14 mouse cellular contexts compared by ENCODE assay signal in the genomic region with DNA sequence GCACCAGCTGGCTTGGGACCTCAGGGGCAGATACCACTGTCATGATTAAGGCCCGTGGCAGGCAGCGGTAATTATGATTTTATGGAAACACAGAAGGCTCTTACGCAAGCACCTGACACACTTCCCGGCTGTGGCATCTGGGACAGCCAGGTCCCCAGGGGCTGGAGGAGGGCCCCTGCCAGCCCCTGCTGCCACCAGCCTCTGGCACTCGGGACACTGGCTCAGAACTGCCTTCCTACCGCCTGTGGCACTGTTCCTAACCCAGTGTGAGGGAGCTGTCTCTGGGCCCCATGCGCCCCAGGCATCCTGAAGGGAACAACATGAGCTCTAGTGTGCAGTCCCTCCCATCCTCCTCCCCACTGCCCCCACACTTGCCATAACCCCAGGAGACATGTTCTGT. TPM values are rescaled to one million over a fixed set of nuclear protein-coding genes. Genes with fewer than 3 reads are reported as not detected.
A peak's percentile ranks its signal among the peaks of the same experiment; 100 is the strongest.
DNase-seq lines count a peak whose midpoint lies in the region; ATAC-seq and TF ChIP-seq lines count a peak whose summit lies in the region.
"Had no signal": no experiment of that assay in that cellular context is flagged by ENCODE, and none has a peak within 500 bp of the region (broad histone marks: within the 10 kb centered on the region; RNA-seq: fewer than 3 reads in every experiment).

No protein-coding gene starts in this region.

- no peak; the same call in 1 of the 2 replicates for ATAC-seq in hindbrain, embryonic 14.5 days (ENCODE audit: low FRiP score)
- peak; percentile 67; the same call in 1 of the 2 replicates for ATAC-seq in hindbrain, embryonic 12.5 days (ENCODE audit: low FRiP score)

- no peak for DNase-seq in hindbrain, embryonic 10.5 days (ENCODE audit: low spot score)
- DNase-seq in hindbrain, embryonic 14.5 days (ENCODE audit: low spot score): no peak
- peak; percentile 55 for DNase-seq in NIH3T3 (ENCODE audit: low read depth)
- DNase-seq in layer of hippocampus, adult 9-10 months (ENCODE audit: low spot score): no peak
- DNase-seq in ovary, postnatal 36 days (ENCODE audit: low spot score): no peak
- DNase-seq: embryo, embryonic 11 days; heart, postnatal 10 days; kidney, adult 2 months; midbrain, embryonic 14.5 days; thymus, postnatal 4 days had no signal

- 0 out of 2 replicates have a peak overlapping the region, but pooled peaks have one; percentile 23 for H3K27ac ChIP-seq in hindbrain, embryonic 10.5 days
- H3K27ac ChIP-seq in hindbrain, embryonic 14.5 days: no peak overlapping the region
- no peak overlapping the region for H3K27ac ChIP-seq in hindbrain, embryonic 12.5 days
- H3K27ac ChIP-seq: limb, embryonic 15.5 days had no signal

- H3K79me3 ChIP-seq in C2C12 (ENCODE audit: low read depth): no peaks in the 10 kb centered on the region

- H3ac ChIP-seq in C2C12 (ENCODE audit: control insufficient read depth, insufficient read length, low read depth): peak overlapping the region; percentile 3

- no peak overlapping the region for H3K9ac ChIP-seq in hindbrain, embryonic 14.5 days
- H3K9ac ChIP-seq in hindbrain, embryonic 12.5 days: no peak overlapping the region
- H3K9ac ChIP-seq: limb, embryonic 15.5 days had no signal

- no peak overlapping the region for H3K4me2 ChIP-seq in hindbrain, embryonic 14.5 days (replicated peaks)
- no peak overlapping the region for H3K4me2 ChIP-seq in hindbrain, embryonic 12.5 days (replicated peaks)
- H3K4me2 ChIP-seq: limb, embryonic 15.5 days had no signal

- H3K79me2 ChIP-seq in C2C12 (ENCODE audit: control insufficient read depth, insufficient read depth): no peaks in the 10 kb centered on the region

- no peak for TF ChIP-seq CTCF in C2C12 (IDR thresholded peaks at IDR 0.05; ENCODE audit: control insufficient read depth, insufficient read depth, insufficient read length)

- H3K4me3 ChIP-seq in hindbrain, embryonic 10.5 days: no peak overlapping the region
- H3K4me3 ChIP-seq in hindbrain, embryonic 14.5 days (replicated peaks; ENCODE audit: low read length): no peak overlapping the region
- H3K4me3 ChIP-seq in C2C12 (ENCODE audit: insufficient read depth, poor library complexity, severe bottlenecking): no peak overlapping the region
- no peak overlapping the region for H3K4me3 ChIP-seq in hindbrain, embryonic 12.5 days
- H3K4me3 ChIP-seq: limb, embryonic 15.5 days had no signal

- H3K36me3 ChIP-seq in hindbrain, embryonic 10.5 days: no peaks in the 10 kb centered on the region
- H3K36me3 ChIP-seq in hindbrain, embryonic 14.5 days (replicated peaks; ENCODE audit: control insufficient read depth, insufficient read depth): no peaks in the 10 kb centered on the region
- no peaks in the 10 kb centered on the region for H3K36me3 ChIP-seq in C2C12 (ENCODE audit: control insufficient read depth, insufficient read depth)
- H3K36me3 ChIP-seq in hindbrain, embryonic 12.5 days: no peaks in the 10 kb centered on the region
- H3K36me3 ChIP-seq: G1E; limb, embryonic 15.5 days had no signal

- H3K4me1 ChIP-seq in hindbrain, embryonic 10.5 days (replicated peaks): peaks cover 19% of the 10 kb centered on the region
- 0 out of 2 replicates have a peak, but pooled peaks cover 3% of the 10 kb centered on the region for H3K4me1 ChIP-seq in hindbrain, embryonic 14.5 days (replicated peaks; ENCODE audit: control insufficient read depth, insufficient read depth, low read length)
- H3K4me1 ChIP-seq in hindbrain, embryonic 12.5 days: peaks cover 21% of the 10 kb centered on the region

- H3K27me3 ChIP-seq in hindbrain, embryonic 10.5 days (ENCODE audit: insufficient read depth, poor library complexity, severe bottlenecking): peaks cover 30% of the 10 kb centered on the region
- H3K27me3 ChIP-seq in hindbrain, embryonic 14.5 days (ENCODE audit: control insufficient read depth, insufficient read depth, low read length): 0 out of 2 replicates have a peak, but pooled peaks cover 3% of the 10 kb centered on the region
- no peaks in the 10 kb centered on the region for H3K27me3 ChIP-seq in C2C12 (ENCODE audit: control insufficient read depth, insufficient read depth, insufficient read length)
- H3K27me3 ChIP-seq in hindbrain, embryonic 12.5 days: peaks cover 15% of the 10 kb centered on the region

- WGBS in hindbrain, embryonic 10.5 days: 68% methylated on average over 7 of the region's 7 CpGs
- WGBS in hindbrain, embryonic 14.5 days: 37% methylated on average over 7 of the region's 7 CpGs
- WGBS in hindbrain, embryonic 12.5 days: 48% methylated on average over 7 of the region's 7 CpGs

- no peaks in the 10 kb centered on the region for H3K9me3 ChIP-seq in hindbrain, embryonic 10.5 days
- no peaks in the 10 kb centered on the region for H3K9me3 ChIP-seq in hindbrain, embryonic 14.5 days (ENCODE audit: control insufficient read depth, low read length)
- H3K9me3 ChIP-seq in hindbrain, embryonic 12.5 days (replicated peaks): no peaks in the 10 kb centered on the region
- H3K9me3 ChIP-seq: G1E; limb, embryonic 15.5 days had no signal

TF ChIP-seq in C2C12, 6 proteins besides CTCF, POLR2A, EP300 and RAD21:
- TF ChIP-seq MYOD1 (IDR thresholded peaks at IDR 0.05; ENCODE audit: control insufficient read depth, insufficient read length, low read depth) (no peak), MYOG (IDR thresholded peaks at IDR 0.05; ENCODE audit: control insufficient read depth, extremely low read depth, insufficient read length) (no peak), CEBPB (IDR thresholded peaks at IDR 0.05; ENCODE audit: low read depth) (peak; percentile 98), USF1 (IDR thresholded peaks at IDR 0.05; ENCODE audit: low read depth) (no peak), MAX (IDR thresholded peaks at IDR 0.05) (peak; percentile 64), FOSL1 (IDR thresholded peaks at IDR 0.05; ENCODE audit: insufficient read depth, low read length, poor library complexity, severe bottlenecking) (no peak)

RNA-seq across cellular contexts. Expression of a gene that starts 6.4 kb away (rescaled TPM):
- polyA plus RNA-seq in hindbrain, embryonic 10.5 days (2016; fragmentation: Nextera tagmentation; extraction: Ambion mirVana): 1.1 and 1.5 TPM in 2 replicates
- 6.7 and 7.3 TPM in 2 replicates for polyA plus RNA-seq in hindbrain, embryonic 14.5 days (2014; fragmentation: Nextera tagmentation; extraction: Ambion mirVana)
- 34.6 TPM for polyA plus RNA-seq in C2C12 (2012; fragmentation: generic; extraction: Trizol)
- polyA plus RNA-seq in hindbrain, embryonic 12.5 days (2016; fragmentation: Nextera tagmentation; extraction: Ambion mirVana): 2.1 and 2.2 TPM in 2 replicates
- polyA plus RNA-seq: G1E had no signal

RNA-seq across cellular contexts. Expression of a gene that starts 33.2 kb away (rescaled TPM):
- polyA plus RNA-seq in hindbrain, embryonic 10.5 days (2016; fragmentation: Nextera tagmentation; extraction: Ambion mirVana): 1,011 and 1,145 TPM in 2 replicates
- 614 and 694 TPM in 2 replicates for polyA plus RNA-seq in hindbrain, embryonic 14.5 days (2014; fragmentation: Nextera tagmentation; extraction: Ambion mirVana)
- polyA plus RNA-seq in C2C12 (2012; fragmentation: generic; extraction: Trizol): 3,682 TPM
- 675 and 726 TPM in 2 replicates for polyA plus RNA-seq in hindbrain, embryonic 12.5 days (2016; fragmentation: Nextera tagmentation; extraction: Ambion mirVana)

RNA-seq across cellular contexts. Expression of a gene that starts 36.8 kb away (rescaled TPM):
- 7.6 and 22.9 TPM in 2 replicates for polyA plus RNA-seq in hindbrain, embryonic 10.5 days (2016; fragmentation: Nextera tagmentation; extraction: Ambion mirVana)
- 40.0 and 40.3 TPM in 2 replicates for polyA plus RNA-seq in hindbrain, embryonic 14.5 days (2014; fragmentation: Nextera tagmentation; extraction: Ambion mirVana)
- 6.1 TPM for polyA plus RNA-seq in C2C12 (2012; fragmentation: generic; extraction: Trizol)
- 39.6 and 43.5 TPM in 2 replicates for polyA plus RNA-seq in hindbrain, embryonic 12.5 days (2016; fragmentation: Nextera tagmentation; extraction: Ambion mirVana)
